Mouse (Mus musculus) cerebral cortex, adult 2 months (tissue): ENCODE data around the gene Theg.

Experiments used
- WGBS: fragments of 180-500 bp; shearing (Covaris S2); methylation state at CpG from one replicate; pipeline ENCODE4 v1.1.7; 2018; 5-methylcytosine and 5-hydroxymethylcytosine counted together

The Theg gene

GRCm38 (mm10) chr10:79556951-79557350 is 30.2 kb downstream of the Theg start:
- 93% methylated on average over 5 of the region's 5 CpGs for WGBS

- 26% methylated on average over 7 of the region's 7 CpGs for WGBS
Measured at GRCm38 (mm10) chr10:79555238-79555724, 31.9 kb downstream of the Theg start.

DNA sequence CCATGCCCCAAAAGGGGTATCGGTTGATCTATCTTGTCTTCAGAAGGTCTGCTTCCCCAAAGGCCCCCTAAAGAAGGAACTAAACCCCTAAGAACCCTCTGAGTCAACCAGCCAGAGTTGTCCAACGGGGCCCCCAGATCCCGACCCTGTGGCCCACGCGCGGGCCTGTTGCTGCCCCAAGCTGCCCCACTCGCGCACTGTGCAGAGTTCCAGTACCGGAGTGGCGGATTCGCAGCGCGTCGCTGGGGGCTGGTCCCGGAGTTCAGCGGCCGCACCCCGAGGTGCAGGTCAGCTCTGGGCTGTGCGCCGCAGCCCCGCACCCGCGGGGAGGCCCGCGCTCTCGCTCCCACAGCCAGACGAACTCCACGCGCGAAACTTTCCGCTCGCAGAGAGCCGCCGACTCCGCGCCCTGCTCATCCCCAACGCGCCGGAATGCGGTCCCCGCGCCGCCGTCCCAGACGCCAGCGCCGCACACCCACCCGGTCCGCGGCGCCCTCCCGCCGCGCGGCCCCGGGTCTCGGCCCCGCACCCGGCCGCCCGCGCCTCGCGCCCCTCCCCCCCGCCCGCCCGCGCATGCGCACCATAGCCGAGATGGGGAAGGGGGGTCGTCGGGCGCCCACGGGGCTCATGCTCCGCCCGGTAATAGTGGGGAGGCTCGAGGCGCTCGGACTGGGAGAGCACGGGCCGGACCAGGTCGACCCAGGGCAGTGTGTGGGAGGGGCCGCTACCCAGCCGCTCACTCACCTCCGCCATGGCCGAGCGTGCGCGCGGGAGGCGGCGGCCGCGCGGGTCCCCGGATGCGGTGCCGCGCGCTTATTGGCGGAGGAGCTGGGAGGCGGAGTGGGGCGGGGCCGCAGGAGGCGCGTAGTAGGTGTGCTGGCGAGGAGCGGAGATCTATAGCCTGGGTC is 32.5 kb downstream of the Theg start, which contains the start of gene Mier2:
Gene Mier2, minus strand, starts transcription at position 870 of the 908 bp plus-strand sequence.
- WGBS, result under 1% methylated on average over 108 of the region's 108 CpGs

DNA sequence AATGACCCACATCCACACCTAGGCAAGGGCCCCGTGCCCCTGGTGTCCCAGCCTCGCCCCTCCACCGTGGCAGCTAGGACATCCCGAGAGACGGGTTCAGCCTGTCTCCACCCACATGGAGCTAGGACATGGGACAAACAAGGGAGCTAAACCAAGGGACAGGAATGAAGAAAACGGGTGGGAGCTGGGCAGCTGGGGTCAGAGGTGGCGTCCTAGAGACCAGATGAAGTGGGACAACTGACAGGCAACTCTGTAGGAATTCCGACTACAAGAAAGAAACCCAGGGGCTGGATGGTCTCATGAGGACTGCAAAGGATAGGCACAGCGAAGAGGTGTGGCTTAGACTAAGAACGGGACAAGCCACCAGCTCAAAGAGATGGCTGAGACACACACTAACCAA is 33.4 kb downstream of the Theg start:
- WGBS, result 35% methylated on average over 10 of the region's 10 CpGs

GRCm38 (mm10) chr10:79553176-79553575 is 34.0 kb downstream of the Theg start:
- WGBS, result 85% methylated on average over 6 of the region's 6 CpGs

DNA sequence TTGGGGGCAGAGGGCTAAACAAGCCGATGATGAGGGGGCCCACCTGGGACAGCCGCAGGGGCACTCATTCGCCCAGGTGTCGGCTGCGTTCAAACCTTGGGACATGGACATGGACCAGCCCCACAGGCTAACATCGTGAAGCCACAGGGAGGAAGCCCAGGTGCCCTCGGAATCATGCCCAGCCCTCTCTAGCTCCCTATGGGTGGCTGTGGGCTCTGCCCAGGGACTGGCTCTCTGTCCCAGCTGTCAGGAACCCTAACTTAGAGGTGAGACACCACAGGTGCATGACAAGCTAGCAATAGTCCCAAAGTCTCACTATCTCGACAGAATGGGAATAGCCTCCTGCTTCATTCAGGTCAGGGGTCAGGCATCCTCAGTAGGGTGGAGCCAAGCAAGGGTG is 34.6 kb downstream of the Theg start:
- WGBS, result 87% methylated on average over 8 of the region's 8 CpGs

DNA sequence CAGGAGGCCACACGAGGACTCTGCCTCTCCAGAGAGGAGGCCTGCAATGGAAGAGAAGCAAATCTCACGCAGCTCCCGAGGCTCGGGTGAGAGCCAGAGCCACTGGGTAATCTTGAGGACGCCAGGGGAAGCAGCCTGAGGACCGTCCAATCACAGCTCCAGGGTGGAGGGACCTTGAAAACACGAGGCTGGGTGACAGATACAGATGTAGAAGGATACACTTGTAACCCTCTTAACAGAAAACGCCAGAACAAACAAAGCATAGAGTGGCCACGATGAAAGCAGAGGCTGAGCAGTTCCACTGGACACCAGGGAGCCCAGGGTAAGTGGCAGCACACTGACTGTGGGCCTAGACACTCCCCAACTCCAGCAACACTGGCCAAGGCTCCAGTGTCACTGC is 36.8 kb downstream of the Theg start:
- 79% methylated on average over 9 of the region's 9 CpGs for WGBS

- 93% methylated on average over 18 of the region's 18 CpGs for WGBS
Measured at GRCm38 (mm10) chr10:79548971-79549723, 38.0 kb downstream of the Theg start.

GRCm38 (mm10) chr10:79548546-79548945 is 38.6 kb downstream of the Theg start:
- 91% methylated on average over 5 of the region's 5 CpGs for WGBS

GRCm38 (mm10) chr10:79547148-79547675 is 39.9 kb downstream of the Theg start:
- WGBS, result 80% methylated on average over 5 of the region's 5 CpGs

- 93% methylated on average over 11 of the region's 11 CpGs for WGBS
Measured at GRCm38 (mm10) chr10:79546483-79546882, 40.6 kb downstream of the Theg start.

DNA sequence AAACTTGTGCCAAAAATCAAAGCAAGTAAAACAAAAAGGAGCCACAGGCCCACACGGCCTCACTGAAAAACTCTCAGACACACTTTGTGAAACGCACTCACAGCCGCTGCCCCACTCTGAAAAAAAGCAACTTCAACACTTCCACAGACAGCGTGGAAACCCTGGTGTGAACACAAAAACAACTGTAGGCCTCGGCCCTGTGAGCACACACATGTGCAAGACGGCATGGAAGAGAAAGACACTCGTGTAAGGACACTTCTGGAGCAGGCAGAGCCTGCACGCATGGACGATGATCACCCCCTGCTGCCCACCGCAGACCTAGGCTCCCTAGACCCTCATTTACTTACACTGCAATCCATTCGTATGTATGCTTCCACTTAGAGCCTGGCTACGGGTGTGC is 41.2 kb downstream of the Theg start:
- 87% methylated on average over 12 of the region's 12 CpGs for WGBS

DNA sequence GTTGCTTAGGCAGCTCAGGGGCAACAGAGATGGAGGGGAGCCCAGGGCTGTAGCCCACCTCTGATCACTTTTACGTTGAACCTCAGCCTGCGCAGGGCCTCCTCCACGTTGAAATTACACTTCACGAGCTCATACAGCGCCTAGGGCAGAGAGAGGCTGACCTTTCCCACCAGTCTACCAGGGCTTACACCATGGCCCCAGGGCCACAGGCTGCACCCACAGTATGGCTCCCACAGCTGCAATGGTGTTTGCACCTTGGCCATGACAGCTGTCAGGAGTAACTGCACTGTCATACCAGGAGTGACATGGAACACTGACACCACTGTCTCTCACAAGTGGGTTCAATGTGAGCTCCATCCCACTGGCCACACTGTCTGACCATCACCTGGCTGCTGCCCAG is 42.5 kb downstream of the Theg start:
- WGBS, result 95% methylated on average over 5 of the region's 5 CpGs

GRCm38 (mm10) chr10:79543884-79544597 is 43.1 kb downstream of the Theg start:
- 85% methylated on average over 9 of the region's 9 CpGs for WGBS

DNA sequence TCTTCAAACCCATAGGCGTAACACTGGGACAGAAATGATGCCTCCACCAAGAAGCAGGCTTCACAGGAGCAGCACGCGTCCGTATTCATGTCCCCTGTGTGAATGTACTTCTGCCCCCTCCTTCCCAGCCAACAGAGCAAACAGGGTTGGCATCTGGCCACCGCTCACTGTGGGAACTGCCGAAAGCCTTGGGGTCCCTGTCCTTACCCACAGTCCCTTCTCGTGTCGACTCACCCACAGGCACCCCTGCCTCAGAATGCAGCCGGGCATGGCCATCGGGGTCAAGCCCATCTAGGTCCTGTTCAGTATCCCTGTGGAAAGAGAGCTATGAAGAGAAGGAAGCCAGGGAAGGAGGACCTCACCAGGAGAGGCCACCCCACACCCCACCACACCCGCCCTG is 45.0 kb downstream of the Theg start:
- WGBS, result 87% methylated on average over 11 of the region's 11 CpGs

GRCm38 (mm10) chr10:79541522-79541921 is 45.6 kb downstream of the Theg start:
- WGBS, result 68% methylated on average over 15 of the region's 15 CpGs

DNA sequence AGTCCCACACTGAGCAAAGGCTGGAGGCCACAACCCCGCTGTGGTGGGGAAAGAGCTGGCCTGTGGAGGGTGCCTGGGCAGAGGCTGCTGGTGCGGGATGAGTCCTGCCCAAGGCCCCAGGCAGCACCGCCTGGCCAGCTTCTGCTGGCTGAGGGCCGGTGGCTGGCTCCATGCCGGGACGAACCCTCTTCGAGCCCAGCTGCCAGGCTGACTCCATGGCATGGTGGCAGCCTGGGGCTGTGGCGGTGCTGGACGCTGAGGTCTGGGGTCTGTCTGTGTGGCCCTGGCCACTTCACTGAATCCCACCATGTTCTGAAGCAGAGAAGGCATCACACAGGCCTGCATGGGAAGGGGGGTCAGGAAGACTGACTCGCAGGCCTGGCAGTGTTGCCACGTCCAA is 46.4 kb downstream of the Theg start:
- WGBS, result 80% methylated on average over 11 of the region's 11 CpGs

DNA sequence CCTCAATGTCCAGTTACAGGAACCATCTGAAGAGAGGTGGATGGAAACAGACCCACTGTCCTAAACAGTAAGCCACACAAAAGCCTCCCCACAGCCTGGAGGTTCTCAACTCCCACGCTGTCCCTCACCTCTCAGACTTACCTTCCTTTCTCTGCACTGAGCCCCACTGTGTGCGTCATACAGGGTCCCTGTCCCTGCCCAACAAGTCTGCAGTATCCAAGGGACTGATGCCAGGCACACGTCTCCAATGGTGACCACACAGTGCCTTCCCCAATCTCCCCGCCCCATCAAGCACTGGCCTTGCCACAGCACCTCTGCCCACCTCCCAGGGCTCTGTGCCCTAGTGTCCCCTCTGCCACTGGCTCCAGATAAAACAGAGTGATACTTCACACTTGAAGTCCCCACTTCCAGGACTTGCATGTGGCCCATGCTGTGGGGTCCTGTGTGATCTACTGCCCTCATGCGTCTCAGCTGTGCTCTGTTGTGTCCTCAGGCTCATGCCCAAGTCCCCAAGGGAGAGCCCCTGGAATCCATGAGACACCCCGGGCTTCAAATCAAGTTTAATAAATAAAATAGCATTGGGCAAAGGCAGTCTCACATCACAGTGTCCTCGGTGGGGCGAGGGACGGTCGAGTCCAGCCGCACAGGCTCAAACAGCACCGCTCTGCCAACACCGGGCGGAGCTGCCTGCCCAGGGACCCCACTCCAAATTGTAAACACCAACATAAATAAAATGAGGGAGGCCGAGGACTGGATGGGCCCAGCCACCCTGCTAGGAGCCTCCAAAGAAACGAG is 47.2 kb downstream of the Theg start:
- 92% methylated on average over 16 of the region's 16 CpGs for WGBS

- WGBS, result 56% methylated on average over 4 of the region's 4 CpGs
Measured at GRCm38 (mm10) chr10:79538873-79539272, 48.3 kb downstream of the Theg start.

DNA sequence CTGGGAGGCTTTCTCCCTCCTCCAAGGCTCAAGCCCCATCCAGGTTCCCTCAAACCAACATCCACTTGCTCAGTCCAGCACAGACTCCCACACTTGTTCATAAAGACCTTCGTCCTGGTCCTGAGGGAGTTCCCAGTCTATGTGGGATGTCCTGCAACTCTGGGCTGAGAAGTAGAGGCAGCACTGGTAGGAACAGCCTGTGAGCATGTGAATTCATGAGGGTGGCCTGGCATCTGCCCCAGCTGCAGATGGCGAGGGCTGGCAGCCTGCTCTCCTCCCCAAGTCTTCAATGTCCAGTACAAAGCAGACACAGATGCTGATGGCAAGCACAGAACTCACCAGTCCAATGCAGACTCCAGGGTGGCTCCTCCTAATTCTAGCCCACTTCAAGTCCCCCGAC is 48.8 kb downstream of the Theg start:
- 61% methylated on average over 3 of the region's 3 CpGs for WGBS

DNA sequence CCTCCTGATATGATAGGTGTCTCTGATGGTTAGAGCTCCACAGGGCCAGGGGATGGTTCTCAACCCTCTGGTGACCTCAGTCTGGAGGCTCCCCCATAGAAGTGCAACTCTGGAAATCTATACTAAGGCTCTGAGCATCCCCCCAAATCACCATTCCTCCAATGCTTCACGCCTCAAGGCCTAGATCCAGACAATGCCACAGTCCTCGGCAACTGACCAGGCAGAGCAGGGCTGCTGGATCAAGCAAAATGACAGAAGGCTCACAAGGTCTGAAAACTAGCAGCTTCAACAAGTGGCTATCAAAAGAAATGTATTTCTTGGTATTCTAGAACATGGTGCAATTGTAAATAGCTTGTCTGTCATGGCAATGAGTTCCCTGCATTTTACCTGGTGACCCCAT is 49.4 kb downstream of the Theg start:
- WGBS, result 90% methylated on average over 2 of the region's 2 CpGs
